Mouse (Mus musculus) heart, adult 2 months (tissue): ENCODE results near the gene Top2a. TPM values are rescaled to one million over a fixed set of nuclear protein-coding genes. Genes with fewer than 3 reads are reported as not detected.
A peak's percentile ranks its signal among the peaks of the same experiment; 100 is the strongest.

Source experiments
- DNase-seq, 2 experiments: peaks; one replicate each; pipeline ENCODE4 v3.0.0; 2021
- H3K27ac ChIP-seq: fragments of 200-600 bp; 2 replicates; pipeline ENCODE4 v1.8.1; 2022
- H3K27me3 ChIP-seq: fragments of 200-500 bp; 2 replicates; pipeline ENCODE4 v1.6.1; 2012; ENCODE audit warnings: mild to moderate bottlenecking, low read length, inconsistent platforms, mixed read lengths; ENCODE audit not compliant: control insufficient read depth, insufficient read depth
- H3K36me3 ChIP-seq: fragments of 200-500 bp; 2 replicates; pipeline ENCODE4 v1.6.1; 2012; ENCODE audit warnings: low read length, inconsistent platforms; ENCODE audit not compliant: control insufficient read depth, insufficient read depth
- H3K4me1 ChIP-seq: fragments of 200-500 bp; 2 replicates; pipeline ENCODE4 v1.6.1; 2011; ENCODE audit warnings: low read length; ENCODE audit not compliant: control insufficient read depth, insufficient read depth
- H3K4me3 ChIP-seq: fragments of 200-600 bp; 2 replicates; pipeline ENCODE4 v1.8.1; 2022
- H3K79me2 ChIP-seq: fragments of 200-500 bp; replicated peaks from 2 replicates; pipeline ENCODE4 v1.6.1; 2012; ENCODE audit warnings: mild to moderate bottlenecking, inconsistent platforms, low read length, moderate library complexity, mixed read lengths; ENCODE audit not compliant: control insufficient read depth, insufficient read depth
- H3K9ac ChIP-seq: fragments of 200-500 bp; 2 replicates; pipeline ENCODE4 v1.6.1; 2012; ENCODE audit warnings: low read depth, mild to moderate bottlenecking, control low read depth, inconsistent platforms, low read length, mixed read lengths
- CTCF ChIP-seq: fragments of 200-600 bp; IDR thresholded peaks from 2 replicates; pipeline ENCODE4 v1.8.1; 2022; ENCODE audit warnings: antibody characterized with exemption, mild to moderate bottlenecking, moderate library complexity
- EP300 ChIP-seq: fragments of 200-500 bp; IDR thresholded peaks from 2 replicates; pipeline ENCODE4 v1.6.1; 2011; ENCODE audit warnings: low read depth, low read length, control low read depth; ENCODE audit not compliant: insufficient read depth
- POLR2A ChIP-seq: fragments of 200-500 bp; IDR thresholded peaks from 2 replicates; pipeline ENCODE4 v1.6.1; 2011; ENCODE audit warnings: mild to moderate bottlenecking, low read depth, low read length, control low read depth; ENCODE audit not compliant: insufficient read depth
- WGBS: fragments of 180-500 bp; shearing (Covaris S2); methylation state at CpG from one replicate; pipeline ENCODE4 v1.1.7; 2018; 5-methylcytosine and 5-hydroxymethylcytosine counted together
- intact Hi-C: fragments of 180-260 bp; cut with DNase I; formaldehyde crosslinking; loops from one replicate; pipeline ENCODE4 v1.15.1; 2025
- polyA plus RNA-seq: library from polyadenylated mRNA; depleted of rRNA; stranded (reverse); fragments of >200 nt; gene quantifications from 2 replicates; pipeline ENCODE4 v1.2.3, GENCODE M21; 2012
- total RNA-seq, 2 experiments: library from RNA; stranded (reverse); gene quantifications; 2 replicates each; pipeline ENCODE4 v1.2.3; 2021

Gene Top2a
- total and polyA plus RNA-seq, 3 experiments: 0.27 to 2.3 (median 1.4) TPM

DNA sequence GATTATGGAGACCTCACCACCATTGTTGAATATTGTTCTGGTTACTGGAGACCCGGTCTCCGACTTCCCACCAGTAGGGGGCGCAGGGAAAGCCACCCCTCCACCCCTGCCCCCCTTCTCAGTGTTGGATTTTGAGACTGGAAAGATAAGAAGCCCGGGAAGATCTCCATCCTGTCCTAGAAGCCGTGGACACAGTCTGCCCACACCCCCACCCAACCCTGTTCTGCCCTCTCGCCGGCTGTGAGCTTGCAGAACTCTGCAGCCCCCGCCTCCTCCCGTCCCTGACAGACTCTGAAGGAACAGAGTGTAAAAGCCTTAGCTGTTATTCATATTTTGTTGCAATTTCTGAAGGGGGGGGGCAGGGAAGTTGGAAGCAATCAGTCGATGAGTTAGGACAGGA, 69.6 kb downstream of the Top2a start:
- no peaks in the 10 kb centered on the region for H3K79me2 ChIP-seq
- H3K27me3 ChIP-seq: no peaks in the 10 kb centered on the region
- H3K4me3 ChIP-seq: no peak overlapping the region; the same call in 1 of the 2 replicates
- H3K4me1 ChIP-seq: peaks cover 35% of the 10 kb centered on the region
- peak overlapping the region; percentile 36 for H3K27ac ChIP-seq
- intact Hi-C loops: loop anchor here (1.0 kb wide), 1 partner anchor 18 kb away; no protein-coding TSS in a partner anchor
- no peak overlapping the region for H3K9ac ChIP-seq
- DNase-seq: peak; percentile 80 to 84
- H3K36me3 ChIP-seq: peaks cover 6% of the 10 kb centered on the region; the same call in 1 of the 2 replicates
- WGBS: 4% methylated on average over 10 of the region's 10 CpGs
- TF ChIP-seq POLR2A (no peak), CTCF (peak; percentile 94), EP300 (peak; percentile 50; the same call in 1 of the 2 replicates)

- TF ChIP-seq EP300 (no peak), CTCF (no peak), POLR2A (no peak)
- Histone ChIP-seq H3K4me1 (peaks cover 36% of the 10 kb centered on the region), H3K27me3 (no peaks in the 10 kb centered on the region), H3K4me3 (no peak overlapping the region), H3K9ac (no peak overlapping the region), H3K36me3 (peaks cover 6% of the 10 kb centered on the region; the same call in 1 of the 2 replicates), H3K27ac (peak overlapping the region; percentile 38), H3K79me2 (no peaks in the 10 kb centered on the region)
- intact Hi-C loops: loop anchor here (1.0 kb wide), 1 partner anchor 18 kb away; no protein-coding TSS in a partner anchor
- 18% methylated on average over 13 of the region's 13 CpGs for WGBS
- DNase-seq: no peak
Measured at GRCm38 (mm10) chr11:98953835-98954320, 70.1 kb downstream of the Top2a start.

DNA sequence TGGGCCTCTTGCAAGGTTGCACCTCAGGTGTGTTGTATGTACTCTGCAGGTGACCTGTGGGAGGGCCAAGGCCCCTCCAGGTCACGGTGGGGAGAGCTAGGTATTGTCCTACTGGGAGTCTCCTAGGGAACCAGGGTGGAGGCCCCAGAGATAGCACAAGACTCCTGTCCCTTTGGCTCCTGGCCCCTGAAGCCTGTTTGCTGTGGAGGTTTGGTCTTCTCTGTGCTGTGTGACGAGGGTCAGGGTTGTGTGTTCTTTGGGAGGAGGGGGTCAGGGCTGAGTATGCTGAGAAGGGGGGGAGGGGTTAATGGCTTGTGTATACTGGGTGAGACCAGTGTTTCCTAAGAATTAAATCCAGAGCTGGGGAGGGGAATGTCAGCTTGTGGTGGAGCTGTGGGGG, 70.6 kb downstream of the Top2a start:
- no peak overlapping the region for H3K4me3 ChIP-seq
- no peak for TF ChIP-seq POLR2A
- no peak for TF ChIP-seq EP300
- TF ChIP-seq CTCF: no peak
- no peak overlapping the region for H3K9ac ChIP-seq
- H3K4me1 ChIP-seq: peaks cover 37% of the 10 kb centered on the region
- H3K27ac ChIP-seq: no peak overlapping the region
- H3K36me3 ChIP-seq: peaks cover 6% of the 10 kb centered on the region; the same call in 1 of the 2 replicates
- H3K79me2 ChIP-seq: no peaks in the 10 kb centered on the region
- WGBS: 18% methylated on average over 2 of the region's 2 CpGs
- intact Hi-C loops: no loop called here
- no peak for DNase-seq
- no peaks in the 10 kb centered on the region for H3K27me3 ChIP-seq

DNA sequence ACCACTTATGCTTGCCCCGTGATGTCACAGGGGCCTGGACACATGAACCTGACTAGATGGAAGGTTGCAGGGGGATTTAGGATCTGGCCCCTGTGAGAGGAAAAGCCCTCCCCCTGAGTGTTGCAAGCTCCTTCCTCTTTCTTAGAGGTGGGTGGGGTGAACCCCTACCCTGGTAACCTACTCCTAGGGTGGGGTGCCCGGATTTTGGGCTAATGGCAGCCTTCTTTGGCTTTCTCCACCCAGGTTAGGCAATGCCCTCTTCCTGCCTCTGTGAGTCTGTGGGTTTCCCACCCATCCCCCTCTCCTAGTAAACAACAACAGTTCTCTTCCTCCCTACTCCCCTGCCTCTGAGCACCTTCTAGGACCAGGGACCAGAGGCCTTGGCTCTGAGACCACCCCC, 71.3 kb downstream of the Top2a start:
- H3K27me3 ChIP-seq: no peaks in the 10 kb centered on the region
- intact Hi-C loops: no loop called here
- TF ChIP-seq POLR2A (no peak), EP300 (no peak), CTCF (no peak)
- no peak overlapping the region for H3K27ac ChIP-seq
- 55% methylated on average over 2 of the region's 2 CpGs for WGBS
- peaks cover 6% of the 10 kb centered on the region; the same call in 1 of the 2 replicates for H3K36me3 ChIP-seq
- H3K4me3 ChIP-seq: no peak overlapping the region
- DNase-seq: no peak
- H3K9ac ChIP-seq: no peak overlapping the region
- peaks cover 39% of the 10 kb centered on the region for H3K4me1 ChIP-seq
- no peaks in the 10 kb centered on the region for H3K79me2 ChIP-seq

GRCm38 (mm10) chr11:98952111-98952510, 71.9 kb downstream of the Top2a start:
- no peak overlapping the region for H3K9ac ChIP-seq
- WGBS: 91% methylated on average over 1 of the region's 1 CpGs
- peaks cover 39% of the 10 kb centered on the region for H3K4me1 ChIP-seq
- intact Hi-C loops: no loop called here
- H3K79me2 ChIP-seq: no peaks in the 10 kb centered on the region
- H3K4me3 ChIP-seq: no peak overlapping the region
- DNase-seq: no peak
- TF ChIP-seq POLR2A: no peak
- TF ChIP-seq CTCF: no peak
- no peak for TF ChIP-seq EP300
- peak overlapping the region; percentile 75 for H3K27ac ChIP-seq
- no peaks in the 10 kb centered on the region for H3K27me3 ChIP-seq
- peaks cover 6% of the 10 kb centered on the region; the same call in 1 of the 2 replicates for H3K36me3 ChIP-seq
